Comparison of ENCODE assay signal across 1 mouse cellular context in the genomic region with DNA sequence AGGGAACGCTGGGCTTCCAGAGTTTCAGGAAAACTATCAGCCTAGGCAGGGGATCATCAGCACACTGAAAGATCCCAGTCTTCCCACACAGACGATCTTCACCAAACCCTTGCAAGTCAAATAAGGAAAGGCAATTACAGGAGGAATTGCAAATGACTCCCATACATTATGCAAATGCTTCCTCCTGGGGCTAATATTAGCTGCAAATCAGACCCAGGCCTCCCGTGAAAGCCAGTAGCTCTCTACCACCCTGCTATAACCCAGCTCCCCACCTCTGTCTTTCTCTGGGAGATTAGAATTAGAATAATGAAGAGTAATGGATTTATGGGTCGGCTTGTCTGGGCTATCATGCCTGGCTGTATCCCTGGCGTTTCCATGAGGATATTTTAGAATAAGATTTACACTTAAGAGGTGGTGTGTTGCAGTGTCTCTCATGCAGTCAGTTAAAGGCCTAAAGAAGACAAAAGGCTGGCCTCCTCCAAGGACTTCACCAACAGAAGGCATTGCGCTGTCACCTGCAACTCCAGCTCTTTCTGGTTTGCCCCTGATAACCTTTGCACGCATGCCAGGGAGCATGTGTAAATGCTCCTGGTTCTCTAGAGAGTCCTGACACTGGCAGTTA.
TF ChIP-seq lines count a peak whose summit lies in the region.

No protein-coding gene starts in this region.

TF ChIP-seq in ES-E14, 5 proteins besides CTCF, POLR2A, EP300 and RAD21 (continued from another document):
- no peak for TF ChIP-seq HCFC1 (IDR thresholded peaks at IDR 0.05; ENCODE audit: borderline replicate concordance, insufficient read depth, low read length)
- TF ChIP-seq MAFK (IDR thresholded peaks at IDR 0.05; ENCODE audit: insufficient read depth, low read depth, low read length): no peak
